Mouse (Mus musculus) CH12.LX (cell line): ENCODE data around the gene Dapk3. TPM values are rescaled to one million over a fixed set of nuclear protein-coding genes. Genes with fewer than 3 reads are reported as not detected.

Experiments
- DNase-seq: peaks from one replicate; pipeline ENCODE4 v3.0.0-alpha.2; 2013; ENCODE audit errors: extremely low read depth
- H3K27ac ChIP-seq: 2 replicates; pipeline ENCODE4 v1.5.1; 2012; ENCODE audit warnings: low read depth, mild to moderate bottlenecking, control low read depth, moderate library complexity; ENCODE audit not compliant: insufficient read depth
- H3K27me3 ChIP-seq: replicated peaks from 2 replicates; pipeline ENCODE3; 2012; ENCODE audit warnings: inconsistent platforms
- H3K36me3 ChIP-seq, 2 experiments: replicated peaks in 1 of 2; 2 replicates each; pipeline versions ENCODE3 to v1.6.1; 2012; ENCODE audit warnings: inconsistent platforms in 1 of 2, low read length in 1 of 2, mild to moderate bottlenecking in 1 of 2, mixed read lengths in 1 of 2, moderate library complexity in 1 of 2; ENCODE audit not compliant: control insufficient read depth in 1 of 2, insufficient read depth in 1 of 2
- H3K4me1 ChIP-seq, 2 experiments: 2 replicates each; pipeline ENCODE4 v1.6.1; 2012; ENCODE audit warnings: inconsistent platforms in 1 of 2, moderate library complexity in 1 of 2; ENCODE audit not compliant: insufficient read depth in 2 of 2, control insufficient read depth in 1 of 2
- H3K4me2 ChIP-seq: 2 replicates; pipeline ENCODE4 v1.6.1; 2012; ENCODE audit warnings: low read depth, mild to moderate bottlenecking, control low read depth; ENCODE audit not compliant: poor library complexity, insufficient read depth, severe bottlenecking
- H3K4me3 ChIP-seq, 3 experiments: fragments of 150-350 bp in 1 of 3; sonication (generic) in 1 of 3; replicated peaks in 1 of 3; 2 replicates each; pipeline versions ENCODE3 to v1.5.1; 2011 to 2012; ENCODE audit warnings: low read depth in 2 of 3, low read length in 2 of 3, mild to moderate bottlenecking in 2 of 3, moderate library complexity in 2 of 3, control low read depth in 1 of 3, improper control_type of control experiment in 1 of 3, inconsistent platforms in 1 of 3, mixed read lengths in 1 of 3; ENCODE audit not compliant: poor library complexity in 1 of 3
- H3K79me2 ChIP-seq: replicated peaks from 2 replicates; pipeline ENCODE4 v1.6.1; 2012; ENCODE audit warnings: mild to moderate bottlenecking, moderate library complexity; ENCODE audit not compliant: control insufficient read depth, poor library complexity, insufficient read depth, severe bottlenecking; ENCODE audit errors: extremely low read depth
- H3K9ac ChIP-seq: 2 replicates; pipeline ENCODE4 v1.6.1; 2012; ENCODE audit warnings: low read depth, mild to moderate bottlenecking, control low read depth, moderate library complexity; ENCODE audit not compliant: insufficient read depth
- H3K9me3 ChIP-seq: replicated peaks from 2 replicates; pipeline ENCODE3; 2012; ENCODE audit warnings: low read length, inconsistent platforms, mixed read lengths
- BHLHE40 ChIP-seq: IDR thresholded peaks from 2 replicates; pipeline ENCODE4 v1.6.1; 2011; ENCODE audit warnings: mild to moderate bottlenecking, low read depth, low read length, improper control_type of control experiment
- CHD1 ChIP-seq: IDR thresholded peaks from 2 replicates; pipeline ENCODE4 v1.6.1; 2012; ENCODE audit warnings: low read depth, low read length, improper control_type of control experiment, inconsistent platforms
- CHD2 ChIP-seq: IDR thresholded peaks from 2 replicates; pipeline ENCODE4 v1.6.1; 2011; ENCODE audit warnings: low read length, improper control_type of control experiment
- CTCF ChIP-seq, 2 experiments: IDR thresholded peaks in 1 of 2; conservative IDR thresholded peaks in 1 of 2; 2 replicates each; pipeline ENCODE4 v1.5.1; 2011 to 2012; ENCODE audit warnings: low read depth in 2 of 2, low read length in 2 of 2, improper control_type of control experiment in 1 of 2, inconsistent platforms in 1 of 2, mild to moderate bottlenecking in 1 of 2, moderate library complexity in 1 of 2
- ELF1 ChIP-seq: IDR thresholded peaks from 2 replicates; pipeline ENCODE4 v1.6.1; 2014; ENCODE audit warnings: low read depth, mild to moderate bottlenecking, inconsistent platforms, low read length, improper control_type of control experiment
- HCFC1 ChIP-seq: IDR thresholded peaks from 2 replicates; pipeline ENCODE4 v1.6.1; 2012; ENCODE audit warnings: low read depth, mild to moderate bottlenecking, inconsistent platforms, low read length, improper control_type of control experiment
- JUN ChIP-seq: IDR thresholded peaks from 2 replicates; pipeline ENCODE4 v1.6.1; 2011; ENCODE audit warnings: low read depth, mild to moderate bottlenecking, low read length, improper control_type of control experiment, moderate library complexity; ENCODE audit not compliant: insufficient read depth
- MAFK ChIP-seq: IDR thresholded peaks from 2 replicates; pipeline ENCODE4 v1.6.1; 2011; ENCODE audit warnings: low read length, improper control_type of control experiment; ENCODE audit not compliant: insufficient replicate concordance
- MAX ChIP-seq: IDR thresholded peaks from 2 replicates; pipeline ENCODE4 v1.6.1; 2011; ENCODE audit warnings: low read length, improper control_type of control experiment
- MEF2A ChIP-seq: IDR thresholded peaks from 2 replicates; pipeline ENCODE4 v1.6.1; 2014; ENCODE audit warnings: low read depth, mild to moderate bottlenecking, inconsistent platforms, low read length, improper control_type of control experiment, borderline replicate concordance
- MXI1 ChIP-seq: IDR thresholded peaks from 2 replicates; pipeline ENCODE4 v1.6.1; 2011; ENCODE audit warnings: mild to moderate bottlenecking, low read depth, low read length, improper control_type of control experiment
- NELFE ChIP-seq: IDR thresholded peaks from 2 replicates; pipeline ENCODE4 v1.6.1; 2011; ENCODE audit warnings: low read depth, low read length, improper control_type of control experiment
- NRF1 ChIP-seq: IDR thresholded peaks from 2 replicates; pipeline ENCODE4 v1.6.1; 2014; ENCODE audit warnings: low read depth, mild to moderate bottlenecking, inconsistent platforms, low read length, improper control_type of control experiment, moderate library complexity
- PAX5 ChIP-seq: IDR thresholded peaks from 2 replicates; pipeline ENCODE4 v1.6.1; 2012; ENCODE audit warnings: low read length, inconsistent platforms, mixed read lengths
- POLR2A ChIP-seq: IDR thresholded peaks from 2 replicates; pipeline ENCODE4 v1.6.1; 2011; ENCODE audit warnings: low read depth, mild to moderate bottlenecking, improper control_type of control experiment, low read length
- POLR2AphosphoS2 ChIP-seq: IDR thresholded peaks from 2 replicates; pipeline ENCODE4 v1.6.1; 2011; ENCODE audit warnings: low read depth, low read length, improper control_type of control experiment
- RCOR1 ChIP-seq: conservative IDR thresholded peaks from 2 replicates; pipeline ENCODE4 v1.6.1; 2012; ENCODE audit warnings: low read depth, mild to moderate bottlenecking, inconsistent platforms, low read length, improper control_type of control experiment
- SMC3 ChIP-seq: IDR thresholded peaks from 2 replicates; pipeline ENCODE4 v1.6.1; 2011; ENCODE audit warnings: low read depth, low read length, improper control_type of control experiment
- TBP ChIP-seq: conservative IDR thresholded peaks from 2 replicates; pipeline ENCODE4 v1.6.1; 2011; ENCODE audit warnings: low read depth, low read length, improper control_type of control experiment
- TCF12 ChIP-seq: IDR thresholded peaks from 2 replicates; pipeline ENCODE4 v1.6.1; 2014; ENCODE audit warnings: low read depth, mild to moderate bottlenecking, inconsistent platforms, low read length, improper control_type of control experiment
- UBTF ChIP-seq: IDR thresholded peaks from 2 replicates; pipeline ENCODE4 v1.6.1; 2012; ENCODE audit warnings: low read depth, mild to moderate bottlenecking, inconsistent platforms, low read length, improper control_type of control experiment, moderate library complexity
- USF1 ChIP-seq: IDR thresholded peaks from 2 replicates; pipeline ENCODE4 v1.6.1; 2014; ENCODE audit warnings: low read depth, mild to moderate bottlenecking, inconsistent platforms, low read length, improper control_type of control experiment
- ZC3H11A ChIP-seq: IDR thresholded peaks from 2 replicates; pipeline ENCODE4 v1.6.1; 2012; ENCODE audit warnings: low read depth, mild to moderate bottlenecking, inconsistent platforms, low read length, improper control_type of control experiment
- ZMIZ1 ChIP-seq: IDR thresholded peaks from 2 replicates; pipeline ENCODE4 v1.6.1; 2012; ENCODE audit warnings: low read depth, mild to moderate bottlenecking, inconsistent platforms, low read length, improper control_type of control experiment
- ZNF384 ChIP-seq: IDR thresholded peaks from 2 replicates; pipeline ENCODE4 v1.6.1; 2012; ENCODE audit warnings: low read depth, low read length, improper control_type of control experiment, inconsistent platforms
- dilution Hi-C: fragments of 300-500 bp; cut with MboI; formaldehyde crosslinking; loops from 2 replicates; pipeline ENCODE4 v1.14.3; 2020; ENCODE audit warnings: low sequenced_read_pairs; ENCODE audit not compliant: extremely low pct_unique_long_range_greater_than_20kb, extremely low pct_ligation_motif_present
- in situ Hi-C: fragments of 300-500 bp; cut with MboI; formaldehyde crosslinking; loops from 3 replicates; pipeline ENCODE4 v1.14.3; 2019; ENCODE audit warnings: low sequenced_read_pairs, low pct_ligation_motif_present, low pct_unique_long_range_greater_than_20kb, mixed read lengths
- polyA plus RNA-seq: library from polyadenylated mRNA; unstranded; fragments of >175 nt; gene quantifications from 2 replicates; pipeline ENCODE4 v1.2.1, GENCODE M21; 2012; ENCODE audit warnings: low read depth; ENCODE audit not compliant: insufficient read length
- total RNA-seq, 2 experiments: library from RNA; depleted of rRNA; stranded (reverse); fragments of 300-350 nt in 1 of 2; fragments of >200 nt in 1 of 2; gene quantifications; 2 replicates each; pipeline ENCODE4 v1.2.3; 2012 to 2014

Gene Dapk3
- total and polyA plus RNA-seq, 3 experiments: 25.4 to 46.2 (median 44.5) TPM

DNA sequence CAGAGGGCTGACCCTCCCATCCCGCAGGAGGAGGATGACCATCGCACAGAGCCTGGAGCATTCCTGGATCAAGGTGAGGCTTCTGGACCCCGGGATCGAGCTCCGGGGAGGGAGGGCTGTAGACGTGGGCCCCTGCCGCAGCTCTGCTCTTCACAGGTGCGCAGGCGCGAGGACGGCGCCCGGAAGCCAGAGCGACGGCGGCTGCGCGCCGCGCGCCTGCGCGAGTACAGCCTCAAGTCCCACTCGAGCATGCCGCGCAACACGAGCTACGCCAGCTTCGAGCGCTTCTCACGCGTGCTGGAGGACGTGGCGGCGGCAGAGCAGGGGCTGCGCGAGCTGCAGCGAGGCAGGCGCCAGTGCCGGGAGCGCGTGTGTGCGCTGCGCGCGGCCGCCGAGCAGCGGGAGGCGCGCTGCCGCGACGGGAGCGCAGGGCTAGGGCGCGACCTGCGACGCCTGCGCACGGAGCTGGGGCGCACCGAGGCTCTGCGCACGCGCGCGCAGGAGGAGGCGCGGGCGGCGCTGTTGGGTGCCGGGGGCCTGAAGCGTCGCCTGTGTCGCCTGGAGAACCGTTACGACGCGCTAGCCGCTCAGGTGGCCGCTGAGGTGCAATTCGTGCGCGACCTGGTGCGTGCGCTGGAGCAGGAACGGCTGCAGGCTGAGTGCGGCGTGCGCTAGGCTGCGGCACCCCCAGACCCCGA, 9.6 kb downstream of the Dapk3 start:
- H3K27ac ChIP-seq: peak overlapping the region; percentile 88
- no peak for TF ChIP-seq SMC3
- 0 out of 4 replicates have a peak, but pooled peaks of 1 of the 2 experiments have one; percentile 6 for TF ChIP-seq CTCF (conservative IDR thresholded peaks at IDR 0.05 in 1 of 2, IDR thresholded peaks at IDR 0.05 in 1 of 2; ENCODE audit: low read depth in 2 of 2, low read length in 2 of 2)
- no peak for TF ChIP-seq CHD1
- no peak for TF ChIP-seq CHD2
- TF ChIP-seq TCF12: peak; percentile 53; the same call in 1 of the 2 replicates
- TF ChIP-seq USF1: no peak
- TF ChIP-seq MEF2A: 0 out of 2 replicates have a peak, but pooled peaks have one; percentile 37
- TF ChIP-seq ELF1: peak; percentile 92
- no peak for TF ChIP-seq ZC3H11A
- peak; percentile 56; the same call in 1 of the 2 replicates for TF ChIP-seq POLR2AphosphoS2
- TF ChIP-seq MAFK: no peak
- TF ChIP-seq NELFE: peak; percentile 80; the same call in 1 of the 2 replicates
- peak; percentile 89 for TF ChIP-seq POLR2A
- TF ChIP-seq RCOR1: no peak
- 0 out of 2 replicates have a peak, but pooled peaks have one; percentile 35 for TF ChIP-seq HCFC1
- 0 out of 2 replicates have a peak, but pooled peaks have one; percentile 30 for TF ChIP-seq TBP
- peak; percentile 54 for TF ChIP-seq MXI1
- no peak for TF ChIP-seq UBTF
- TF ChIP-seq NRF1: peak; percentile 90
- peak; percentile 77; the same call in 1 of the 2 replicates for TF ChIP-seq MAX
- no peak; the same call in 1 of the 2 replicates for TF ChIP-seq ZMIZ1
- no peak for TF ChIP-seq PAX5
- 0 out of 2 replicates have a peak, but pooled peaks have one; percentile 14 for TF ChIP-seq BHLHE40
- TF ChIP-seq ZNF384: no peak
- TF ChIP-seq JUN: no peak
- H3K79me2 ChIP-seq: no peaks in the 10 kb centered on the region
- peak; percentile 80 for DNase-seq
- peak overlapping the region; percentile 49 to 86 (median 59) for H3K4me3 ChIP-seq
- peaks cover 30 to 60% of the 10 kb centered on the region in 2 experiments for H3K4me1 ChIP-seq
- H3K9ac ChIP-seq: peak overlapping the region; percentile 67
- dilution Hi-C loops: no loop called here
- in situ Hi-C loops: loop anchor here (10.0 kb wide), 1 partner anchor 162 kb away; the partner anchor contains the start of genes Hmg20b and Mfsd12
- peaks cover 5% of the 10 kb centered on the region for H3K27me3 ChIP-seq
- no peaks in the 10 kb centered on the region for H3K9me3 ChIP-seq
- H3K4me2 ChIP-seq: peak overlapping the region; percentile 67
- peaks cover 18 to 37% of the 10 kb centered on the region in 2 experiments for H3K36me3 ChIP-seq
